Mouse (Mus musculus) liver, embryonic 14.5 days (tissue): ENCODE measurements around the gene Wdr46.

Experiments
- CTCF ChIP-seq: IDR thresholded peaks from 2 replicates; pipeline ENCODE4 v1.5.1; 2016; ENCODE audit warnings: antibody characterized with exemption, low read depth, control low read depth
- EP300 ChIP-seq: IDR thresholded peaks from 2 replicates; pipeline ENCODE4 v1.6.1; 2016; ENCODE audit warnings: antibody characterized with exemption, low read depth

GRCm38 (mm10) chr17:33950131-33950625, 9.7 kb downstream of the Wdr46 start:
- no peak for TF ChIP-seq CTCF
- TF ChIP-seq EP300 = no peak
